Mouse (Mus musculus) lung, postnatal 0 days (tissue): ENCODE data around the gene Srebf1.

Experiments
- CTCF ChIP-seq: IDR thresholded peaks from 2 replicates; pipeline ENCODE4 v1.5.1; 2016; ENCODE audit warnings: antibody characterized with exemption, mild to moderate bottlenecking
- EP300 ChIP-seq: IDR thresholded peaks from 2 replicates; pipeline ENCODE4 v1.6.1; 2016; ENCODE audit warnings: antibody characterized with exemption, mild to moderate bottlenecking, control low read depth

- no peak for TF ChIP-seq EP300
- TF ChIP-seq CTCF, result no peak
These were observed 53.6 kb downstream of the Srebf1 start for GRCm38 (mm10) chr11:60168780-60169179.
